Mouse (Mus musculus) layer of hippocampus, adult 11-12 months (tissue): ENCODE data around the gene Nudt9.

Source experiments
- DNase-seq: peaks from one replicate; pipeline ENCODE4 v3.0.0; 2022; ENCODE audit warnings: low spot score

Nudt9 gene

GRCm38 (mm10) chr5:104036686-104037085, 9.4 kb upstream of the Nudt9 start:
- DNase-seq = no peak

GRCm38 (mm10) chr5:104039154-104039932, 6.8 kb upstream of the Nudt9 start:
- peak; percentile 69 for DNase-seq

- DNase-seq = no peak
These were observed 3.2 kb upstream of the Nudt9 start for GRCm38 (mm10) chr5:104042906-104043305.

- DNase-seq = no peak
These were observed 2.4 kb upstream of the Nudt9 start for GRCm38 (mm10) chr5:104043704-104044103.

GRCm38 (mm10) chr5:104047200-104048105, 1.3 kb downstream of the Nudt9 start:
- no peak for DNase-seq

- no peak for DNase-seq
These were observed 2.0 kb downstream of the Nudt9 start for GRCm38 (mm10) chr5:104048139-104048538.

- no peak for DNase-seq
These were observed 6.8 kb downstream of the Nudt9 start for GRCm38 (mm10) chr5:104052956-104053355.

GRCm38 (mm10) chr5:104054938-104055337, 8.8 kb downstream of the Nudt9 start:
- no peak for DNase-seq

- no peak for DNase-seq
These were observed 9.7 kb downstream of the Nudt9 start for GRCm38 (mm10) chr5:104055816-104056215.

- no peak for DNase-seq
These were observed 10.2 kb downstream of the Nudt9 start for GRCm38 (mm10) chr5:104056295-104056694.

- DNase-seq = peak; percentile 57
These were observed 11.9 kb downstream of the Nudt9 start for GRCm38 (mm10) chr5:104058021-104058420.

- no peak for DNase-seq
These were observed 13.5 kb downstream of the Nudt9 start for GRCm38 (mm10) chr5:104059628-104060027.

- no peak for DNase-seq
These were observed 14.3 kb downstream of the Nudt9 start for GRCm38 (mm10) chr5:104060429-104060828.

GRCm38 (mm10) chr5:104061936-104062772, 16.0 kb downstream of the Nudt9 start:
- no peak for DNase-seq

- no peak for DNase-seq
These were observed 16.9 kb downstream of the Nudt9 start for GRCm38 (mm10) chr5:104062773-104063551.

- no peak for DNase-seq
These were observed 22.6 kb downstream of the Nudt9 start for GRCm38 (mm10) chr5:104068751-104069150.

- no peak for DNase-seq
These were observed 24.9 kb downstream of the Nudt9 start for GRCm38 (mm10) chr5:104071048-104071447.

GRCm38 (mm10) chr5:104072272-104072886, 26.3 kb downstream of the Nudt9 start:
- no peak for DNase-seq

- DNase-seq = no peak
These were observed 27.5 kb downstream of the Nudt9 start for GRCm38 (mm10) chr5:104073602-104074001.

- DNase-seq = no peak
These were observed 28.3 kb downstream of the Nudt9 start for GRCm38 (mm10) chr5:104074388-104074787.

GRCm38 (mm10) chr5:104076361-104076760, 30.3 kb downstream of the Nudt9 start:
- DNase-seq = no peak
